Mouse (Mus musculus): Measurements from ENCODE around the gene Hist1h1c. TPM values are rescaled to one million over a fixed set of nuclear protein-coding genes. Genes with fewer than 3 reads are reported as not detected.

Gene Hist1h1c
- polyA plus RNA-seq, 1 experiment from 2014 or later: 21.6 TPM

DNA sequence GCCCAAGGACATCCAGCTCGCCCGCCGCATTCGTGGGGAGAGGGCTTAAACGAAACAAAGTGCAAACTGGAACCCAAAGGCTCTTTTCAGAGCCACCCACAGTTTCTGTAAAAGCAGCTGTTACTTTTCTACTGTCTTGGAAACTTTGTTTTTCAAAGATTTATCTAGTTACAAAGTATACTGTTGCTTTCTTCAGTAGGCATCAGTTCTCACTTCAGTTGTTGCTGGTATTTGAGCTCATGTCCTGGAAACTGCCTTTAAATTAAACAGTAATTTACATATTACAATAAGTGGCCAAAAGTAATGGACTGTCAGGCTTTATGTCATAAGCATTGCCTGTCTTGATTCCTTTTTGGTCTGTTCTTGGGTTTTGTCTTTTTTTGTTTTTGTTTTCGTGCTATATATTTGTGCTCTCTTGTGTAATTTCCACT, 14.1 kb downstream of the Hist1h1c start:
- no peaks in the 10 kb centered on the region for H3K36me3 ChIP-seq (ENCODE audit: control insufficient read depth, insufficient read depth, low read length)
- H3K27me3 ChIP-seq (ENCODE audit: control insufficient read depth, insufficient read depth, low read length): no peaks in the 10 kb centered on the region
- 9% methylated on average over 6 of the region's 6 CpGs for WGBS
- peak overlapping the region; percentile 60 for H3K9ac ChIP-seq (ENCODE audit: low read depth, low read length)
- peak overlapping the region; percentile 40 for H3K4me3 ChIP-seq (ENCODE audit: low read length)
- H3K9me3 ChIP-seq (ENCODE audit: control insufficient read depth, low read length): no peaks in the 10 kb centered on the region
- H3K4me2 ChIP-seq (replicated peaks; ENCODE audit: low read depth, low read length): peak overlapping the region; percentile 41
- peak overlapping the region; percentile 85 for H3K27ac ChIP-seq (ENCODE audit: low read depth, low read length)
- no peak for ATAC-seq (ENCODE audit: low FRiP score, low TSS enrichment)
- H3K4me1 ChIP-seq (ENCODE audit: control insufficient read depth, insufficient read depth, low read length): 0 out of 2 replicates have a peak, but pooled peaks cover 10% of the 10 kb centered on the region

DNA sequence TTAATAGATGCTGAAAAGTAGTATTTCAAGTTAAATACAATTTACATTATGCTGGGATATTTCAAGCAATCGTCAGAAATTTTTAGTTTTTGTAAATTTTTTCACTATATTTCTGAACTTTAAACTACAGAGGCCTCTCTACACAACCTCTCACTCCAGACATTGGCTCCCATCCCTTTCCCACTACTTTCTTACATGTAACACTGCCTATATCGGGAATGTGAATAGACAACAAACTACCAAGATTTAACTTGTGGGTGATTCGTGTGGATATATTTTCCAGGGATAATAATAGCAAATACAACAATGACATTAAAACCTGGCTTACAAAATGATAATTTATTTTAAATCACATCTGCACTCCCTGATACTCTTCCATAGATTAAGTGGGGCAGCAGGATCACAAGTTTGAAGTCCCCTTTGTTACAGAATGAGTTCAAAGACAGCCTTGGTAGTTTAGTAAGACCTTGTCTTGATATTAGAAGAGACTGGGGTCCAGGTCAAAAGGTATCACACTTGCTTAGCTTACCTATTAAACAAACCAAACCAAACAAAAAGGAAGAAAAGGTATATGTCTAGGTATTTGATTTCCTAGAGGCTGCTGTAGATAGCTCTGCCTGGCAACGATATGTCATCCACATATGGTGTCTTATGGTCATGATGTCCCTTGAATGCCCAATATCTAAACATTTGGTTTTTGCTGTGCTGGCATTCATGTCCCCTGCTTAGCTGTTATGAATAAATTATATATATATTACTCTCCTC, 14.9 kb downstream of the Hist1h1c start:
- Histone ChIP-seq H3K27ac (ENCODE audit: low read depth, low read length) (peak overlapping the region; percentile 85), H3K4me3 (ENCODE audit: low read length) (peak overlapping the region; percentile 40)
- 61% methylated on average over 4 of the region's 4 CpGs for WGBS

DNA sequence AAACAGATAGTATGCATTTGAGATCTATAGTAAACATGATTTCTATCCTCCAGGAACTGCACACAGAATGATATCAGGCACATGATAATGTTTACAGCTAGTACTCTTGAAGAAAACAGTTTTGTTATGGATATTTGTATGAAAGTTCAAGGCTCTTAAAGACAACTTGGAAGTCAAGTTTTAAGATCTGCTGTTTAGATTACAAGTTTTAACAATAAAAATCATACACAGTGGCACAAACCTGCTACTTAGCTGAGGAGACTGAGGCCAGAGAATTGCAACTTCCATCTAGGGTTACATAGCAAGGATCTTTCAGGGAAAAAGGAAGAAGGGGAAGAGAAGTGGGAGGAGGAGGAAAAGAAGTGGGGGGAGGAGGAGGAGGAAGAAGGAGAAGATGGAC, 16.4 kb downstream of the Hist1h1c start:
- ATAC-seq (ENCODE audit: low FRiP score, low TSS enrichment): no peak
- no peaks in the 10 kb centered on the region for H3K27me3 ChIP-seq (ENCODE audit: control insufficient read depth, insufficient read depth, low read length)
- no peaks in the 10 kb centered on the region for H3K36me3 ChIP-seq (ENCODE audit: control insufficient read depth, insufficient read depth, low read length)
- no peaks in the 10 kb centered on the region for H3K9me3 ChIP-seq (ENCODE audit: control insufficient read depth, low read length)
- H3K9ac ChIP-seq (ENCODE audit: low read depth, low read length): no peak overlapping the region
- 0 out of 2 replicates have a peak, but pooled peaks cover 5% of the 10 kb centered on the region for H3K4me1 ChIP-seq (ENCODE audit: control insufficient read depth, insufficient read depth, low read length)
- H3K4me3 ChIP-seq (ENCODE audit: low read length): no peak overlapping the region
- no peak overlapping the region for H3K27ac ChIP-seq (ENCODE audit: low read depth, low read length)
- H3K4me2 ChIP-seq (replicated peaks; ENCODE audit: low read depth, low read length): no peak overlapping the region

More for the DNA sequence above, 14.9 kb downstream of the Hist1h1c start:
- H3K4me2 ChIP-seq (replicated peaks; ENCODE audit: low read depth, low read length): peak overlapping the region; percentile 41
- ATAC-seq (ENCODE audit: low FRiP score, low TSS enrichment): no peak
- H3K36me3 ChIP-seq (ENCODE audit: control insufficient read depth, insufficient read depth, low read length): no peaks in the 10 kb centered on the region
- 0 out of 2 replicates have a peak, but pooled peaks cover 3% of the 10 kb centered on the region for H3K4me1 ChIP-seq (ENCODE audit: control insufficient read depth, insufficient read depth, low read length)
- H3K9me3 ChIP-seq (ENCODE audit: control insufficient read depth, low read length): no peaks in the 10 kb centered on the region
- peak overlapping the region; percentile 60; the same call in 1 of the 2 replicates for H3K9ac ChIP-seq (ENCODE audit: low read depth, low read length)
- no peaks in the 10 kb centered on the region for H3K27me3 ChIP-seq (ENCODE audit: control insufficient read depth, insufficient read depth, low read length)

DNA sequence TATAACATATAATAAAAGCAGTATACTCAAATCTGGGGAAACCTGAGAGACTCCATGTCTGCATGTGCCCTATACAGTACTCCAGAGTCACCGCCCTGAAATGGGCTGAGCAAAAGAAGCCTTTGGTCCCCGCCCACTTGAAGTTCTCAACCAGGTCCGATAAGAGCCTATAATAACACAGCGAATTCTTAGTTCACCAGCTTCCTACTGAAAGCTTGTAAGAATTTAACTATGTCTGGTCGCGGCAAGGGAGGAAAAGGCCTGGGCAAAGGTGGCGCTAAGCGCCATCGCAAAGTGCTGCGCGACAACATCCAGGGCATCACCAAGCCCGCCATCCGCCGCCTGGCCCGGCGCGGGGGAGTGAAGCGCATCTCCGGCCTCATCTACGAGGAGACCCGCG, 18.2 kb downstream of the Hist1h1c start, which contains the start of gene Hist1h4b:
Gene Hist1h4b, plus strand, starts transcription at position 224 of the 400 bp plus-strand sequence.
- peak within 1 kb of the TSS; percentile 67 for H3K4me2 ChIP-seq (replicated peaks; ENCODE audit: low read depth, low read length)
- WGBS: 0% methylated on average over 17 of the region's 22 CpGs
- H3K27ac ChIP-seq (ENCODE audit: low read depth, low read length): peak within 1 kb of the TSS; percentile 95
- peak within 1 kb of the TSS; percentile 42 for H3K4me3 ChIP-seq (ENCODE audit: low read length)
- peak within 1 kb of the TSS; percentile 76 for H3K9ac ChIP-seq (ENCODE audit: low read depth, low read length)
- H3K36me3 ChIP-seq (ENCODE audit: control insufficient read depth, insufficient read depth, low read length): no peaks in the 10 kb centered on the region
- 0 out of 2 replicates have a peak, but pooled peaks cover 10% of the 10 kb centered on the region for H3K4me1 ChIP-seq (ENCODE audit: control insufficient read depth, insufficient read depth, low read length)
- H3K27me3 ChIP-seq (ENCODE audit: control insufficient read depth, insufficient read depth, low read length): no peaks in the 10 kb centered on the region
- H3K9me3 ChIP-seq (ENCODE audit: control insufficient read depth, low read length): no peaks in the 10 kb centered on the region
- ATAC-seq (ENCODE audit: low FRiP score, low TSS enrichment): peak; percentile 82

DNA sequence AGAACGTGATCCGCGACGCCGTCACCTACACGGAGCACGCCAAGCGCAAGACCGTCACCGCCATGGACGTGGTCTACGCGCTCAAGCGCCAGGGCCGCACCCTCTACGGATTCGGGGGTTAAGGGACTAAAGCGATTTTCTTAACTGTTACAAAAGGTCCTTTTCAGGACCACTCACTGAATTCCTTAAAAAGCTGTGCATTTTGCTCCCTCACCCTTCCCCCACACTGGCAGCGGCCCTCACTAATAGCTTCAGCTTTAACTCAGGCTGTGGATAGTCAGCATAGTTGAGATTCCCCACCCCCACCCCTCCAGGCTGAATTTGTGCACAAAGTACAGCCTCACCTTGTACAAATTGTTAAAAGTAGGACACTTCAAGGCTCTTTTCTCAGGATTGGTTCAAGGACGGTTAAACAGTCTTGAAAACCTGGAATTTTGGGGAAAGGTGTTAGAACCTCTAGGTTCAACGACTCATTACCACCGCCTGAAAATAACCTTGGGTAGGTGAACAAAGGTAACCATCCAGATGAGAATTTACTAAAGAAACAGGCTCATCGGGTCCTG, 18.7 kb downstream of the Hist1h1c start:
- peak overlapping the region; percentile 95 for H3K27ac ChIP-seq (ENCODE audit: low read depth, low read length)
- no peaks in the 10 kb centered on the region for H3K9me3 ChIP-seq (ENCODE audit: control insufficient read depth, low read length)
- no peaks in the 10 kb centered on the region for H3K36me3 ChIP-seq (ENCODE audit: control insufficient read depth, insufficient read depth, low read length)
- peak overlapping the region; percentile 76 for H3K9ac ChIP-seq (ENCODE audit: low read depth, low read length)
- ATAC-seq (ENCODE audit: low FRiP score, low TSS enrichment): no peak; the same call in 1 of the 2 replicates
- 0 out of 2 replicates have a peak, but pooled peaks cover 10% of the 10 kb centered on the region for H3K4me1 ChIP-seq (ENCODE audit: control insufficient read depth, insufficient read depth, low read length)
- peak overlapping the region; percentile 42 for H3K4me3 ChIP-seq (ENCODE audit: low read length)
- peak overlapping the region; percentile 67 for H3K4me2 ChIP-seq (replicated peaks; ENCODE audit: low read depth, low read length)
- no peaks in the 10 kb centered on the region for H3K27me3 ChIP-seq (ENCODE audit: control insufficient read depth, insufficient read depth, low read length)
- under 1% methylated on average over 13 of the region's 23 CpGs for WGBS

DNA sequence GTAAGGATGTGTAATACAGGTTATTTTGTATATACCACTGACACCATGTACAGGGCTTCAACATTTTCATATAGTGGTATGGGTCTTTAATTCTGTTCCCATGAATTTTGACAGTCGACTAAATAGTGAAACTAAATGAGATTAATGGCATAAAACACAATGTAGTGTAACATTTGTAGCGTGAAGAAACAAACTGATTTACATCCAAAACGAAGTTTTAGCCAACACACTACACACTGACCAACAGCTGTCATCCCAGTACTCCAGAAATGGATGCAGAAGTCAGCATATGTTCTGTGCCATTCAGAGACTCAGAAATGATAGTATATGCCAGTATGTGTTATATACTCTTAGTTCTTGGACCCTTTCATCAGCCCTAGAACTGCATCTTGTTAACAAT, 19.3 kb downstream of the Hist1h1c start:
- Histone ChIP-seq H3K4me1 (ENCODE audit: control insufficient read depth, insufficient read depth, low read length) (peaks cover 10% of the 10 kb centered on the region; the same call in 1 of the 2 replicates), H3K27ac (ENCODE audit: low read depth, low read length) (peak overlapping the region; percentile 57; the same call in 1 of the 2 replicates), H3K9me3 (ENCODE audit: control insufficient read depth, low read length) (no peaks in the 10 kb centered on the region), H3K36me3 (ENCODE audit: control insufficient read depth, insufficient read depth, low read length) (no peaks in the 10 kb centered on the region), H3K4me2 (replicated peaks; ENCODE audit: low read depth, low read length) (peak overlapping the region; percentile 67), H3K27me3 (ENCODE audit: control insufficient read depth, insufficient read depth, low read length) (no peaks in the 10 kb centered on the region), H3K9ac (ENCODE audit: low read depth, low read length) (peak overlapping the region; percentile 76; the same call in 1 of the 2 replicates), H3K4me3 (ENCODE audit: low read length) (peak overlapping the region; percentile 42; the same call in 1 of the 2 replicates)
- 50% methylated on average over 3 of the region's 3 CpGs for whole genome bisulfite sequencing
- no peak for ATAC-seq (ENCODE audit: low FRiP score, low TSS enrichment)

DNA sequence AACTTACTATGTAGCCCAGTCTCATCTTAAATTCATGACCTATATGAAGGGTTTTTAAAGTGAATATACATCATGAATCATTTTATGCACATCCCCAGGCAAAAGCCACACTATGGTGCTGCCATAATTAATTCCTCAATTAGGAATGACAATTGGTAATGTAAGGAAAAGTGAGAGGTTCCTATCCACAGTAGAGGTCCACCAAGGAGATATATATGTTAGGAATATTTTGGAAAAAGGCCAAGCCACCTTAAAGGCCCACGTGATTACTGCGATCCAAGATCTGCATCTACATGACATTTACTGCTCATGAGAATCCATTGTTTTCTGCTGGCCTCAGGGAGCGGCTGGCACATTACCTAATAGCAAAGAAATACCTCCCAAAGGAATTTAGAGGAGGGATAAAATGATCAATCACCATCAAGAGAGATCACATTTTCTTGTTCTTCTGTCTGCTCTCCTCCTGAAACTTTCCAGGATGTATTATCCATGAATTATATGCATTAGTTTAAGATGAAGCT, 20.7 kb downstream of the Hist1h1c start:
- 69% methylated on average over 3 of the region's 3 CpGs for WGBS

DNA sequence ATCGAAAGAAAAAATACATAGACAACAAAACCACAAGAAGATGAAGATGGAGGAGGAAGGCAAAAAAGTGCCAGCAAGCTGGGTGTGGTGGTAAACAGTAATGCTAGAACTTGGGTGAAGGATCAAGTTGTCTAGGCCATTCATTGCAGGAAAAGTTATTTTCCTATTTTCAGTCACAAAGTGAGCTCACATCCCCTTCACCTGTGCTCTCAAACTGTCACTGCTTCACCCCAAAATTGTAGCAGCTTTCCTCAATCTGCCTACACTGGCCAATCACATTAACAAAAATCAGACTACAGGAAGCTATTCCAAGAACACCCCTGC, 21.3 kb downstream of the Hist1h1c start:
- ATAC-seq (ENCODE audit: low FRiP score, low TSS enrichment): no peak
- WGBS: 65% methylated on average over 1 of the region's 1 CpGs

More for the DNA sequence above, 20.7 kb downstream of the Hist1h1c start:
- Histone ChIP-seq H3K4me3 (ENCODE audit: low read length) (no peak overlapping the region), H3K4me1 (ENCODE audit: control insufficient read depth, insufficient read depth, low read length) (peaks cover 18% of the 10 kb centered on the region; the same call in 1 of the 2 replicates), H3K36me3 (ENCODE audit: control insufficient read depth, insufficient read depth, low read length) (no peaks in the 10 kb centered on the region), H3K9ac (ENCODE audit: low read depth, low read length) (no peak overlapping the region), H3K9me3 (ENCODE audit: control insufficient read depth, low read length) (no peaks in the 10 kb centered on the region), H3K27ac (ENCODE audit: low read depth, low read length) (no peak overlapping the region), H3K27me3 (ENCODE audit: control insufficient read depth, insufficient read depth, low read length) (no peaks in the 10 kb centered on the region), H3K4me2 (replicated peaks; ENCODE audit: low read depth, low read length) (no peak overlapping the region)
- ATAC-seq (ENCODE audit: low FRiP score, low TSS enrichment): no peak

More for the DNA sequence above, 21.3 kb downstream of the Hist1h1c start:
- H3K27ac ChIP-seq (ENCODE audit: low read depth, low read length): peak overlapping the region; percentile 90
- peaks cover 20% of the 10 kb centered on the region; the same call in 1 of the 2 replicates for H3K4me1 ChIP-seq (ENCODE audit: control insufficient read depth, insufficient read depth, low read length)
- no peaks in the 10 kb centered on the region for H3K27me3 ChIP-seq (ENCODE audit: control insufficient read depth, insufficient read depth, low read length)
- H3K36me3 ChIP-seq (ENCODE audit: control insufficient read depth, insufficient read depth, low read length): no peaks in the 10 kb centered on the region
- peak overlapping the region; percentile 38 for H3K4me3 ChIP-seq (ENCODE audit: low read length)
- H3K9me3 ChIP-seq (ENCODE audit: control insufficient read depth, low read length): no peaks in the 10 kb centered on the region
- H3K9ac ChIP-seq (ENCODE audit: low read depth, low read length): peak overlapping the region; percentile 70
- H3K4me2 ChIP-seq (replicated peaks; ENCODE audit: low read depth, low read length): peak overlapping the region; percentile 52
